Mouse (Mus musculus) layer of hippocampus, postnatal 10 days (tissue): ENCODE measurements around the gene Ctss. TPM values are rescaled to one million over a fixed set of nuclear protein-coding genes. Genes with fewer than 3 reads are reported as not detected.
"Not testable (repeated sequence)": the region's sequence is repeated elsewhere in the genome, so short reads cannot be mapped to it uniquely, and the experiment has no call there.

ENCODE experiments used
- DNase-seq, 2 experiments: peaks; one replicate each; pipeline ENCODE4 v3.0.0; 2021; ENCODE audit warnings: low spot score in 2 of 2
- total RNA-seq, 2 experiments: library from RNA; stranded (reverse); gene quantifications; 2 replicates each; pipeline ENCODE4 v1.2.3; 2021

Ctss gene
- total RNA-seq, 2 experiments from 2014 or later, result 19.6 to 24.0 TPM

DNA sequence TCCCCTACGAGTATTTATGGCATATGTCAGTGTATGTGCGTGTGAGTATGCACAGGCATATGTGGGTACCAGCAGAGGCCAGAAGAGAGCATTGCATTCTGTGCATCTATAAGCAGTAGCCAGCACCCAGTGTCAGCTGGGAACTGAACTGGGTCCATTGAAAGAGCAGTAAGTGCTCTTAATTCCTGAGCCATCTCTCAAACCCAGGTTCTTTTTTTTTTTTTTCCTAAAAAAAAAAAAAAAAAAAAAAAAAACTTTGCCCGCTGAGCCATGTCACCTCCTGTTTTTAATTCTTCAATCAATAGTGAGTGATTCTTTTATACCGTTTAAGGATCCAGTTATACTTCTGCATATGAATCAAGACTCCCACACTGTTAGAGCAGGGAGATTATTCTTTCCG, 6.8 kb downstream of the Ctss start:
- no peak for DNase-seq

DNA sequence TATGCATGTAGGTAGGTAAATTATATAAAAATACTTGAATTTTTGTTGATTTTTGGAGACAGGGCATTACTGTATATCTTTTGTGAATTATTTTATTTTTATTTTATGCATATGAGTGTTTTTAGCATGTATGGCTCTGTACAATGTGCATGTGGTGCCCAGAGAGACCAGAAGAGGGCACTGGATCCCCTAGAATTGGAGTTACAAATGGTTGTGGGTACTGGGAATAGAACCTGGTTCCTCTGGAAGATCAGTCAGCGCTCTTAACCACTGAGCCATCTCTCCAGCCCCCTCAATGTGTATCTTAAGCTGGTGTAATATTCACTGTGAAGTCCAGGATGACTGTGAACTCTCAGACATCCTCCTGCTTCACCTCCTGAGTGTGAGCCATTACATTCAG, 8.3 kb downstream of the Ctss start:
- DNase-seq, result no peak

DNA sequence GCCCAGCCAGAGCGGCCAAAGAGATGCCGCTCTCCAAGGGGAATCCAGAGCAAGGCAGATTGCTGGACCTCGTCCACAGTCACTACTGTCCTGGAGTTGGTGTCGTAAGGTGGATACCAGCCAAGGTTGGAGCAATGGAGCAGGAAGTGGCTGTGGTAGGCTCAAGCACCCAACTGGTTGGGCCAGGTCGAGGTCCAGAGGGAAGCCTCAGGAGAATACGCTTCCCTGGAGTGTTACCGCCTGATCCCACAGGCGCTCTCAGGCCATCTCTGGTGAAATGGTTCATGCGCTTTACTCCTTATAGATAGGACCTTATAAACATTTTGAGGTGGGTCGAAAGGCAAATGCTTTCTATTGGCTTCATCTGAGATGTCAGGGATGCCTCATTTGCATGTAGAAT, 12.3 kb downstream of the Ctss start:
- no peak for DNase-seq

DNA sequence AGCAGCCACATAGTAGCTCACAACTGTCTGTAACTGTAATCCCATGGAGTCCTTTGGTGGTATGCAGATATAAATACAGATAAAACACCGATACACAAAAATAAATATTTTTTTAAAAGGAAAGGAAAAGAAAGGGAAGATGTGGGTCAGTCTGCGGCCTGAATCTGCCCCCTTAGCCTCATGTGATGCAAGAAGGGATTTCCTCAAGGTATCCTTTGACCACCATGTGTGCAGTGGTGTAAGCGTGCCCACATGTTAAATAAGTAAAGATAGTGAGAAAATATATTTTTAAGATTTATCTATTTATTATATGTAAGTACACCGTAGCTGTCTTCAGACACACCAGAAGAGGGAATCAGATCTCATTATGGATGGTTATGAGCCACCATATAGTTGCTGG, 13.3 kb downstream of the Ctss start:
- no peak for DNase-seq

DNA sequence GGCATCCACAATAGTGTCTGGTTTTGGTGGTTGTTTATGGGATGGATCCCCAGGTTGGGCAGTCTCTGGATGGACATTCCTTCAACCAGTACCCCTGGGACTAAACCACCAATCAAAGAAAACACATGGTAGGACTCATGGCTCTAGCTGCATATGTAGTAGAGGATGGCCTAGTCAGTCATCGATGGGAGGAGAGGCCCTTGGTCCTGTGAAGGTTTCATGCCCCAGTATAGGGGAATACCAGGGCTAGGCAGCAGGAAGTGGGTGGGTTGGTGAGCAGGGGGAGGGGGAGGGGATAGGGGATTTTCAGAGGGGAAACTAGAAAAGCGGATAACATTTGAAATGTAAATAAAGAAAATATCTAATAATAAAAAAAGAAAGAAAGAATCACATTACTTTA, 14.6 kb downstream of the Ctss start:
- not testable (repeated sequence) for DNase-seq

DNA sequence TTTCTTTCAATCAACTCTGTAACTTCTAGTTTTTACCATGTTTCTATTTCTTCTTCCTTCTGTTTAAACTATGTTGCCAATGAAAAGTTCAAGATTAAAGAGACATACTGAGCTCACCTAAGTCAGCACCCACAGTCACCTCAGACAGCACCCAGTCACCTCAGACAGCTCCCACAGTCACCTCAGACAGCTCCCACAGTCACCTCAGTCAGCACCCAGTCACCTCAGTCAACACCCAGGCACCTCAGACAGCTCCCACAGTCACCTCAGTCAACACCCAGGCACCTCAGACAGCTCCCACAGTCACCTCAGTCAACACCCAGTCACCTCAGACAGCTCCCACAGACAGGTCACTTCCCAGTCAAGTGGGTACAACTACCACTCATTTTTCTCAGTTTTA, 15.6 kb downstream of the Ctss start:
- no peak for DNase-seq

DNA sequence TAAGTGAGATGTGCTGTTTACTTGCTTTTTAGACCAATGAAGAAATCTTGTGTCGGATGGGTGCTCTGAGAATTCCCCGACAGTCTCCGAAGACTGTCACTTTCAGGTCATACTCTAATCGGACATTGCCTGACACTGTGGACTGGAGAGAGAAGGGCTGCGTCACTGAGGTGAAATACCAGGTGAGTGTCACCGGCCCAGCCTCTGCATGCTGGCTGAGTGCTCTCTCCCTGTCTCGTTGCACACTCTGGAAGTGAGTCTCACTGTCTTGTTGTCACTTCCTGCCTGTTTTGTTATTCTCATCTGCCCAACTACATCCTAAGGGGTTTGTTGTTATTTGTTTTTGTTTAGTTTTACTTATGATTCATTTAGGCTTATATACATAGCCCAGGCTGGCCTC, 16.4 kb downstream of the Ctss start:
- DNase-seq, result no peak

DNA sequence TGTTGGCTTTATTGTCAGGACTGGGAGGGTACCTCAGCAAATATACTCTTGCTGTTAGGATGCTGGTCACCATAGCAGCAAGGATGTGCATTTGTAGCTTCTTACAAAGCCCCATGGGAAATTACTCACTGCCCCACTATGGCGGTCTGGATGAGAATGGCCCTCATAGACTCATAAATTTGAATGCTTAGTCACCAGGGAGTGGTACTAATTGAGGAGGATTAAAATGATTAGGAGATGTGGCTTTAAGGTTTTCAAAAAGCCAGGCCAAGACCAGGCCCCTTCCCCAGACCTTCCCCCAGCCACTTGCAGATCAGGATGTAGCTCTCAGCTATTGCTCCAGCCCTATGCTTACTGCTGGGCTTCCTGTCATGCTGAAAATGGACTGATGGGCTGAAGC, 23.6 kb downstream of the Ctss start:
- no peak for DNase-seq

DNA sequence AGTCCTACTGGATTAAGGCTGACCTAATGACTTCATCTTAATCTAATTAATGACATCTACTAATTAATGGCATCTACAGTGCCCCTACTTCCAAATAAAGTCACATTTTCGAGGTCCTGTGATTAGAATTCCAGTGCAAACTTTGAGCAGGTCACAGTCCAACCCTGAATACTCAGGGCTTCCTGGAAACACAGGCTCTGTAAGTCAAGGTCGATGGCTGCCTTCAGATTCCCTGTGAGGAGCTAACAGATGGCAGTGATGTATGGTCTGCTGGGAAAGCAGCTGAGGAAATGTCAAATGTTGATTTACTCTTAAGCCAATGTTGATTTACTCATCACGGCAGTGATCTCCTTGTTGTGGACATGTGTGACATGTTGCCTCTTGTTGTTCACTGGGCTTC, 27.4 kb downstream of the Ctss start:
- DNase-seq, result no peak

DNA sequence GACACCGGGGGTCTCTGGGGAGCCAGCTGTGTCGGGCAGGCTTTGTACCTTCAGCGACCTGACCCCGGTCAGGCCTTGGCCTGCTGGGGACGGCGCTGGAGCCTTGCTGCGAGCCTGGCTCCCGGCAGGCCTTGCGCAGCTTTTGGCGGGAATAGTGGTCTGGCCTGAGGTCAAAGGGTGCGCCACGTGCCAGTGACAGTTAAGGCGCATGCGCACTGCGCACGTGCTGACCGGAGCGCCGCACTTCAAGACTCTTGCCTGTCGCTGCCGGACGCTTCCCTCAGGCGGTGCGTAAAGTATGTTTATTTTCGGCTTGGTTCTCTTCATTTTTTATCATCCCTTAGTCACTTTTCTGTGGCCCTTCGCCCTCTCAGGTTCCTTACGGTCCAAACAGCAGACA, 32.9 kb downstream of the Ctss start, which contains the start of gene Hormad1:
Gene Hormad1 (plus strand): TSS at position 241 of the 400 bp plus-strand sequence.
- DNase-seq, result no peak

DNA sequence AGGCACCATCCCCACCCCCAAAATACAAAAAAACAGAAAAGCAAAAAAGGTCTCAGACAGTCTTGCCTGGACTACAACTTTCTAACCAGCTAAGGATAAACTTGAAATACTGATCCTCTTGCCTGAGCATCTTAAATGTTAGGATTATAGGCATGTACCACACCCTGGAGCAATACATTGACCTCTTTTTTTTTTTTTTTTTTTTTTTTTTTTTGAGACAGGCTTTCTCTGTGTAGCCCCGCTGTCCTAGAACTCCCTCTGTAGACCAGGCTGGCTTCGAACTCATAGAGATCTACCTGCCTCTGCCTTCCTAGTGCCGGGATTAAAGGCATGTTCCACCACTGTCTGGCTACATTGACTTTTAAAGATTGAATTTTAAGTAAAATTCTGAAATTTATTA, 34.2 kb downstream of the Ctss start:
- DNase-seq, result no peak

DNA sequence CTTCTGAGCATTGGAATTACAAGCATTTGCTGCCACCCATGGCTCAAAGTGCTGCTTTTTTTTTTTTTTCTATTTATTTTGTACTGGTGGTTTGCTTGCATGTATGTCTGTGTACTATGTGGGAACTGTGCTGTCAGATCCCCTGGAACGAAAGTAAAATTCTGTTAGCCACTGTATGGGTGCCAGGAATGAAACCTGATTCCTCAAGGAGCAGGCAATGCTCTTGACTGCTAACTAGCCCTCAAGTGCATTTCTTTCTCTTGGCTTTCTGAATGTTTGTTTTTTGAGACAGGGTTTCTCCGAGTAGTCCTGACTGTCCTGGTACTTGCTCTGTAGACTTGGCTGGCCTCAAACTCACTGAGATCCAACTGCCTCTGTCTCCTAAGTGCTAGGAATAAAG, 35.2 kb downstream of the Ctss start:
- no peak for DNase-seq

DNA sequence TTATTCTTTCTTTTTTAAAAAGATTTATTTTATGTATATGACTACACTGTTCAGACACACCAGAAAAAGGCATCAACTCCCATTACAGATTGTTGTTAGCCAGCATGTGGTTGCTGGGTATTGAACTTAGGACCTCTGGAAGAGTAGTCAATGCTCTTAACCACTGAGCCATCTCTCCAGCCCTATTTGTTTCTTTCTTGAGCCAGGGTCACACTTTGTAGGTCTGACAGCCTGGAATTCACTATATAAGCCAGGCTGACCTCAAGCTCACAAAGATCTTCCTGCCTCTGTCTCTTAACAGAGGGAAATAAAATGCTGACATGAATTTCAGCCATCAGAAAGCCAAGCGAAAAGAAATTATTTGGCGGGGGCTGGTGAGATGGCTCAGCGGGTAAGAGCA, 43.0 kb downstream of the Ctss start:
- DNase-seq, result no peak

DNA sequence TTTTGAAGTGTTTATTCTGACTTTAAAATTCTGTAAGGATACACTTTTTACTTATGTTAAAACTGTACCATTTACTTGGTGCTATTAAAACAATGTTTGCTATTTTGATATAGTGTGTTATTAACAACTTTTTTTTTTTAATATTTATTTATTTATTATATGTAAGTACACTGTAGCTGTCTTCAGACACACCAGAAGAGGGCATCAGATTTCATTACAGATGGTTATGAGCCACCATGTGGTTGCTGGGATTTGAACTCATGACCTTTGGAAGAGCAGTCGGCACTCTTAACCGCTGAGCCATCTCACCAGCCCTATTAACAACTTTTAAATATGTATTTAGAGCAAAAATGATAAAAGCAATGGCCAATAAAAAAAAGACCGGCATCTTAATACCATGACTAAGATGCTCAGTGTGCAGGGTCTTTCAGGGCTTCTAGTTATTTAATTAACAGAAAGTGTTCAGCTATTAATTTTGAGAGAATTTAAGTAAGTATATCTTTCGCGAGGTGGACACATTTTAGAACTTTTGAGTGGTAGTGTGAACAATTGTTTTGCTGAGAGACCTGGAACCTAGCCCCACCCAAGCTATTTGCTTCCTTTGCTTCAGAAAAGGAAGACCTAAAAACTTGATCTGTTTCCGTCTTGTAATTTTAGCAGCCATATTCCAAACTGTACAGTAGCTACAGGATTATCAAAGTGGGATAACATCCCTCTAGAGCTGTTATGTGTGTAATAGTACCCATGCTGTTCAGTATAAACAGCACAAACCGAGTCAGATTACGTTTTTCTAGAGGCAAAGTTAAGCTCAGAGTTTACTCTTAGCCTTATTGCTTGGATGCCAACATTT, 61.4 kb downstream of the Ctss start:
- DNase-seq, result no peak

DNA sequence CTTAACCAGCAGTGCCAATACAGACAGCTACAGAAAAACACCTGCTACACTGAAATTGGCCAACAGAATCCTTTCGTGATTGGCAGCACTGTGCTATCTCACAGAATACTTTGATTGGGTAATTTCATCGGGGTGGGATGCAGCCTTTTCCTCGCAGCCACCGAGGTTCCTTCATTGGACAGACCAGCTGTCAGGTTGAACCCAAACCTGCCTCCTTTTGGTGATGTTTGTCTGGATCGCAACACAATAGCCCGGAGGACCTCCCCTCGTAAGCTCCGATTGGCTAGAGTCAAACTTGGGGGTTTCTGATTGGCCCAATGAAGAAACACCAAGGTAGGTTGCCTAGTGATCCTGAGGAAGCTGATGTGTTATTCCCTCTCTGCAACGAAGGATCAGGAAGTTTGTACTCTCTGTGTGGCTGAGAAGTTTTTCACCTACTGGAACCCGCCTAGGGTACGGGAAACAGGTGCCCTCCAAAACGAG, 62.1 kb downstream of the Ctss start, which contains the start of gene Golph3l:
Gene Golph3l (plus strand): TSS at position 331 of the 483 bp plus-strand sequence.
- peak; percentile 94 to 95 for DNase-seq

DNA sequence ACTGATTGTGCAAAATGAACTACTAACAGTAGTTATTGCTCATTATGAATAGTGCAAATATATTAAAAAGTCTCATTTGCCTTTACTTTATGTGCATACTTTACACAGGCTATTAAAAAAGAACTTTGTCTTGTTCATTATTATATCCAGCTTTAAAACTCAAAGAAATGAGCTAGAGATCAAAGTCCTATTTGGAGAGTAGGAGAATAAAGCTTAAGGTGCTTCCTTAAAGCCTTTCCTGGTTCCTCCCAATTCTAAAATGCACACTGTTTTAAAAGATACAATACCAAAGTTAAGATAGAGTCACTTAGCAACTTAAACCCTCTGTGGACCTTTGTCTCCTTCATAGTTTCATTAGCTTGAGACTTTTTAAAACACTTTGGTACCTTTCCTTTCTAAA, 72.1 kb downstream of the Ctss start:
- no peak for DNase-seq

DNA sequence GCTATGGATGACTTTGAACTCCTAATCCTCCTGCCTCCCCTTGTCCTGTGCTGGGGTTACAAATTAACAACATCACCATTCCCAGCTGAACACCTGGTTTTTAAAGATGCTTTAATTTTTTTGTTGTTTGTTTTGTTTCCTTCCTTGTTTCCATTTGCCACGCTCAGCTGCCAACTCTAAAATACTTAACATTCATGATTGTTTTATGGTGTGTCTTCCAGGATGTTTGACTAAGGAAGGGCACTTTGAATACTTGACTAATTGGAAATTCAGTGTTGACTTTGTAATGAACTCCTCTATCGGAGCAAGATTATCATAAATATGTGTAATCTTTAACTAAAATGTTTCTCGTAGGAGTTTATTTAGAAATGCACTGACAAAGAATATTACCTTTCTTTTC, 74.7 kb downstream of the Ctss start:
- no peak for DNase-seq

Other genes with a start within 250 kb of the Ctss start
- gene Mindy1, start 245.4 kb upstream of the Ctss start, total RNA-seq, result 10 to 100 TPM; 26.5 to 27.6 TPM
- 10 to 100 TPM; 34.9 to 36.3 TPM for gene Prune1, start 244.7 kb upstream of the Ctss start, total RNA-seq
- under 1 TPM; 0.65 to 0.75 TPM for gene Anxa9, start 219.6 kb upstream of the Ctss start, total RNA-seq
- gene Cers2, start 212.0 kb upstream of the Ctss start, total RNA-seq, result 10 to 100 TPM; 45.4 to 46.6 TPM
- gene Setdb1, start 169.6 kb upstream of the Ctss start, total RNA-seq, result 10 to 100 TPM; 46.0 to 47.1 TPM
- not detected for gene 4930558C23Rik, start 123.9 kb upstream of the Ctss start, total RNA-seq
- 10 to 100 TPM; 35.8 to 44.0 TPM for gene Arnt, start 92.4 kb upstream of the Ctss start, total RNA-seq
- 10 to 100 TPM; 10.0 to 10.3 TPM for gene Ctsk, start 27.5 kb upstream of the Ctss start, total RNA-seq
- gene Hormad1, start 32.9 kb downstream of the Ctss start, total RNA-seq, result not detected
- 10 to 100 TPM; 19.4 to 21.9 TPM for gene Golph3l, start 62.1 kb downstream of the Ctss start, total RNA-seq
- gene Ensa, start 98.2 kb downstream of the Ctss start, total RNA-seq, result 100 to 1,000 TPM; 220 to 228 TPM
- gene Mcl1, start 132.0 kb downstream of the Ctss start, total RNA-seq, result 10 to 100 TPM; 68.0 TPM
- gene Adamtsl4, start 161.1 kb downstream of the Ctss start, total RNA-seq, result under 1 TPM; 0.69 to 0.94 TPM
- gene Ecm1, start 212.8 kb downstream of the Ctss start, total RNA-seq, result 10 to 100 TPM in 1 of 2 experiments, 1 to 10 TPM in 1; 9.6 to 11.9 TPM
- 10 to 100 TPM; 38.0 to 39.8 TPM for gene Tars2, start 233.4 kb downstream of the Ctss start, total RNA-seq